Mouse (Mus musculus): ENCODE measurements around the gene Pogk. TPM values are rescaled to one million over a fixed set of nuclear protein-coding genes. Genes with fewer than 3 reads are reported as not detected.

The Pogk gene
- total RNA-seq, 2 experiments from 2014 or later: 41.0 to 41.6 TPM

Other genes with a start within 250 kb of the Pogk start
- gene Mael, start 171.1 kb downstream of the Pogk start, total RNA-seq (2021): under 1 TPM in 1 of 2 experiments, not detected in 1; 0.42 TPM
- gene Ildr2, start 155.7 kb downstream of the Pogk start, total RNA-seq (2021): 10 to 100 TPM; 89.2 to 90.3 TPM
- gene Tada1, start 30.8 kb downstream of the Pogk start, total RNA-seq (2021): 10 to 100 TPM; 36.6 to 38.9 TPM
- not detected for gene Gm4846, start 87.7 kb upstream of the Pogk start, total RNA-seq (2021)
- gene Gm4847, start 237.8 kb upstream of the Pogk start, total RNA-seq (2021): not detected

All from layer of hippocampus, postnatal 10 days (tissue).